Mouse (Mus musculus) neural tube, embryonic 13.5 days (tissue): Measurements from ENCODE around the gene 4930430F08Rik. TPM values are rescaled to one million over a fixed set of nuclear protein-coding genes. Genes with fewer than 3 reads are reported as not detected.
"Not testable (repeated sequence)": the region's sequence is repeated elsewhere in the genome, so short reads cannot be mapped to it uniquely, and the experiment has no call there.

Experiments used
- ATAC-seq: fragments of 200-750 bp; cut with Nextera tagmentation; 2 replicates; pipeline ENCODE4 v1.8.0; 2017; ENCODE audit warnings: low read depth, mild to moderate bottlenecking, moderate TSS enrichment, moderate library complexity
- H3K27ac ChIP-seq: fragments of 300-500 bp; sonication (generic); replicated peaks from 2 replicates; pipeline ENCODE4 v1.5.1; 2015; ENCODE audit warnings: moderate library complexity, mild to moderate bottlenecking, inconsistent platforms
- H3K27me3 ChIP-seq: fragments of 300-500 bp; sonication (generic); 2 replicates; pipeline ENCODE4 v1.6.1; 2015; ENCODE audit warnings: mild to moderate bottlenecking, inconsistent platforms
- H3K36me3 ChIP-seq: fragments of 300-500 bp; sonication (generic); 2 replicates; pipeline ENCODE4 v1.6.1; 2015; ENCODE audit warnings: mild to moderate bottlenecking, inconsistent platforms
- H3K4me1 ChIP-seq: fragments of 300-500 bp; sonication (generic); replicated peaks from 2 replicates; pipeline ENCODE4 v1.6.1; 2015; ENCODE audit warnings: inconsistent platforms
- H3K4me2 ChIP-seq: fragments of 300-500 bp; sonication (generic); 2 replicates; pipeline ENCODE4 v1.6.1; 2015; ENCODE audit warnings: inconsistent platforms, mild to moderate bottlenecking, moderate library complexity
- H3K4me3 ChIP-seq: fragments of 300-500 bp; sonication (generic); 2 replicates; pipeline ENCODE4 v1.5.1; 2015; ENCODE audit warnings: mild to moderate bottlenecking, inconsistent platforms
- H3K9ac ChIP-seq: fragments of 300-500 bp; sonication (generic); 2 replicates; pipeline ENCODE4 v1.6.1; 2015; ENCODE audit warnings: moderate library complexity, mild to moderate bottlenecking, inconsistent platforms
- H3K9me3 ChIP-seq: fragments of 300-500 bp; sonication (generic); 2 replicates; pipeline ENCODE4 v1.6.1; 2016; ENCODE audit warnings: inconsistent platforms
- WGBS: fragments of 180-500 bp; shearing (Covaris S2); methylation state at CpG from one replicate; pipeline ENCODE4 v1.1.7; 2015; 5-methylcytosine and 5-hydroxymethylcytosine counted together
- polyA plus RNA-seq: library from polyadenylated mRNA; unstranded; fragments of >200 nt; fragmentation: Nextera tagmentation; extraction: Ambion mirVana; gene quantifications from 2 replicates; pipeline ENCODE4 v1.2.1, GENCODE M21; 2015

Gene 4930430F08Rik
- polyA plus RNA-seq, 1 experiment from 2014 or later: 12.8 TPM

- H3K36me3 ChIP-seq: peaks cover 48% of the 10 kb centered on the region
- H3K4me3 ChIP-seq: no peak overlapping the region
- H3K27ac ChIP-seq: no peak overlapping the region
- H3K27me3 ChIP-seq: no peaks in the 10 kb centered on the region
- no peaks in the 10 kb centered on the region for H3K4me1 ChIP-seq
- no peak overlapping the region for H3K4me2 ChIP-seq
- H3K9me3 ChIP-seq: no peaks in the 10 kb centered on the region
- ATAC-seq: no peak
- H3K9ac ChIP-seq: no peak overlapping the region
- 91% methylated on average over 7 of the region's 7 CpGs for WGBS
Observed at GRCm38 (mm10) chr10:100575294-100575693, 14.9 kb downstream of the 4930430F08Rik start.

GRCm38 (mm10) chr10:100574505-100575149 is 15.6 kb downstream of the 4930430F08Rik start:
- H3K36me3 ChIP-seq: peaks cover 49% of the 10 kb centered on the region
- H3K27ac ChIP-seq: no peak overlapping the region
- WGBS: 89% methylated on average over 7 of the region's 7 CpGs

DNA sequence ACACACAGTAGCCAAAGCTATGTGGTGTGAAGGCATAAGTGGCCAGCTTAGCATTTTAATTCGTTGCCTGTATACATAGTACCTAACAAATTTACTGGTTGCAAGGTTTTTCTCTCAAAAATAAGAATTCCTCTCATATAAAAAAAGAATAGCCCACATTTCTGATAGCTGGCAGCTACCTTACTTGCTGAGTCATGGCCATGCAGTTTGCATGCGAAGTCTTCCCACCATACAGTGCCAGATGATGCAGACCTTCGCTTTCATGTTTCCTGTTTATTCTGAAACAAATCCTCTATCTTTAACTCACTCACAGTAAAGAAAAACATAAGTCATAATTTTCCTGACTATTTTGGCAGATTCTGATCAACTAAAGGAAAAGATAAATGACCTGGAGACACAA is 18.5 kb downstream of the 4930430F08Rik start:
- H3K4me1 ChIP-seq: no peaks in the 10 kb centered on the region
- WGBS: 96% methylated on average over 3 of the region's 3 CpGs
- H3K27ac ChIP-seq: no peak overlapping the region
- no peak overlapping the region for H3K4me3 ChIP-seq
- H3K9ac ChIP-seq: no peak overlapping the region
- no peak overlapping the region for H3K4me2 ChIP-seq
- no peaks in the 10 kb centered on the region for H3K9me3 ChIP-seq
- no peaks in the 10 kb centered on the region for H3K27me3 ChIP-seq
- H3K36me3 ChIP-seq: peaks cover 53% of the 10 kb centered on the region
- ATAC-seq: no peak

More at GRCm38 (mm10) chr10:100574505-100575149, 15.6 kb downstream of the 4930430F08Rik start:
- Histone ChIP-seq H3K9me3 (no peaks in the 10 kb centered on the region), H3K4me2 (no peak overlapping the region), H3K4me1 (no peaks in the 10 kb centered on the region), H3K9ac (no peak overlapping the region), H3K4me3 (no peak overlapping the region), H3K27me3 (no peaks in the 10 kb centered on the region)
- no peak for ATAC-seq

GRCm38 (mm10) chr10:100564112-100564511 is 26.1 kb downstream of the 4930430F08Rik start:
- Histone ChIP-seq H3K27ac (no peak overlapping the region), H3K36me3 (peaks cover 38% of the 10 kb centered on the region), H3K4me1 (no peaks in the 10 kb centered on the region), H3K27me3 (no peaks in the 10 kb centered on the region), H3K9ac (no peak overlapping the region), H3K4me3 (no peak overlapping the region), H3K4me2 (no peak overlapping the region), H3K9me3 (no peaks in the 10 kb centered on the region)
- ATAC-seq: no peak
- WGBS: 92% methylated on average over 3 of the region's 3 CpGs

- WGBS: 93% methylated on average over 3 of the region's 3 CpGs
- H3K9ac ChIP-seq, H3K4me3 ChIP-seq, H3K4me1 ChIP-seq, H3K9me3 ChIP-seq, H3K27ac ChIP-seq, H3K4me2 ChIP-seq, ATAC-seq, H3K27me3 ChIP-seq: not testable (repeated sequence)
- peaks cover 24% of the 10 kb centered on the region for H3K36me3 ChIP-seq
Observed at GRCm38 (mm10) chr10:100560194-100560883, 29.9 kb downstream of the 4930430F08Rik start.

DNA sequence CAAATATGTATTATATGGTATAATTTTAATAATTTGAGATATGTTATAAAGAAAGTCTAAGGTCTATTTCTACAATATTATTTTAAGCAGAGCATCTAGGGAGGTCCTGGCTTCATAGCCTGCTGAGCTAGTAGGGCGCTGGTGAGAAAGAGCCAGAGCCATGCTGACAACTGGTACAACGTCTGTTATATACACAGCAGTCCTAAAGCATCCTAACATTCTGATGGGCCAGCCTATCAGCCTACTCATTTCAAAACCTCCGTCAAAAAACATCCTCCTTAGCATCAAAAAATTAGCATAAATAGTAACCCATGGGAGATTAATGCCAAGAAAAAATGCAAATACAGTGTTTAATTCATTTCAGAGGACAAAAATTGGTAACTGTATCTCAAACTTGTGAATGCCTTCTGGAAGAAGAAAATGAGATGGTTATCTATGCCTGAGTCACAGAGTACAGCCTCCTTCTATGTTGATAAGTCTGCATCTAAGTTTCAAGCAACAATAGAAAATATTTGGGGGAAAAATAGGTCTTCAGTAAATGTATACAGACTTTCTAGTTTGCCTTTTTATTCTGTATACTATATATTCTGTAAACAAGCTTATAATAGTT is 33.6 kb downstream of the 4930430F08Rik start:
- Histone ChIP-seq H3K9me3 (no peaks in the 10 kb centered on the region), H3K27ac (no peak overlapping the region), H3K27me3 (no peaks in the 10 kb centered on the region), H3K36me3 (peaks cover 16% of the 10 kb centered on the region), H3K4me3 (no peak overlapping the region), H3K9ac (no peak overlapping the region), H3K4me1 (no peaks in the 10 kb centered on the region), H3K4me2 (no peak overlapping the region)
- 75% methylated on average over 3 of the region's 3 CpGs for WGBS
- ATAC-seq: no peak

- H3K27me3 ChIP-seq: no peaks in the 10 kb centered on the region
- no peak overlapping the region for H3K4me2 ChIP-seq
- no peak overlapping the region for H3K4me3 ChIP-seq
- 93% methylated on average over 9 of the region's 9 CpGs for WGBS
- no peak for ATAC-seq
- H3K4me1 ChIP-seq: no peaks in the 10 kb centered on the region
- no peak overlapping the region for H3K9ac ChIP-seq
- H3K27ac ChIP-seq: no peak overlapping the region
- H3K36me3 ChIP-seq: peaks cover 12% of the 10 kb centered on the region
- no peaks in the 10 kb centered on the region for H3K9me3 ChIP-seq
Observed at GRCm38 (mm10) chr10:100524499-100525390, 65.5 kb downstream of the 4930430F08Rik start.

DNA sequence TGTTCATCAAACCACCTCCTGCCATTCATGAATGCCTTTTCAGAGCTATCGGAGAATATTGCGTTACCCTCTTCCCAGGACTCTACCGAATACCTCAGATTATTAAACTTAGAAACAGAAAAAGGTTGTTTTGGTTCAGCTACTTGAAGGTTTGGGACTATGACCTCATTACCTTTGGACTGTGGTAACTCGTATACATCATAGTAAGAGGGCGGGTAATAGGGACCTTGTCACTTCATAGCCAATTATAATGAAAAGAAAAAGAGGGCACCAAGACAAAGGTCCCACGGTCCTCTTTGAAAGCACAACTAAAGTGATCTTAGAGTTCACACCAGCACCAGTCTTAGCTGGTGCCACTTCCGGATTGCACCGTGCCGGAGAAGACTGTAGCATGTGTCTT is 67.9 kb downstream of the 4930430F08Rik start:
- Histone ChIP-seq H3K4me2 (no peak overlapping the region), H3K27ac (no peak overlapping the region), H3K9me3 (no peaks in the 10 kb centered on the region), H3K27me3 (no peaks in the 10 kb centered on the region), H3K4me1 (no peaks in the 10 kb centered on the region), H3K4me3 (no peak overlapping the region), H3K9ac (no peak overlapping the region), H3K36me3 (peaks cover 23% of the 10 kb centered on the region)
- WGBS: 87% methylated on average over 9 of the region's 9 CpGs
- ATAC-seq: no peak

Other genes starting within 250 kb of the 4930430F08Rik start
- gene Gm4302, start 249.6 kb downstream of the 4930430F08Rik start, polyA plus RNA-seq: not detected in 2 replicates
- gene Gm4303, start 244.5 kb downstream of the 4930430F08Rik start, polyA plus RNA-seq: not detected in 2 replicates
- gene Gm4305, start 239.3 kb downstream of the 4930430F08Rik start, polyA plus RNA-seq: not detected in 2 replicates
- not detected in 2 replicates for gene Gm4307, start 229.1 kb downstream of the 4930430F08Rik start, polyA plus RNA-seq
- gene Gm4312, start 207.9 kb downstream of the 4930430F08Rik start, polyA plus RNA-seq: not detected in 2 replicates
- gene Tmtc3, start 103.1 kb downstream of the 4930430F08Rik start, polyA plus RNA-seq: 12.8 and 13.0 TPM in 2 replicates
- 5.7 and 6.2 TPM in 2 replicates for gene Cep290, start 102.9 kb downstream of the 4930430F08Rik start, polyA plus RNA-seq
- gene 1700017N19Rik, start 61 bp upstream of the 4930430F08Rik start, polyA plus RNA-seq: 0.36 and 0.47 TPM in 2 replicates